13 mouse cellular contexts compared by ENCODE assay signal in genomic region chr11:95584651-95585050, GRCm38 (mm10). TPM values are rescaled to one million over a fixed set of nuclear protein-coding genes. Genes with fewer than 3 reads are reported as not detected.
DNase-seq lines count a peak whose midpoint lies in the region; ATAC-seq lines count a peak whose summit lies in the region.
"Had no signal": no experiment of that assay in that cellular context is flagged by ENCODE, and none has a peak within 500 bp of the region (broad histone marks: within the 10 kb centered on the region; RNA-seq: fewer than 3 reads in every experiment).

No protein-coding gene starts in this region.

- 12% methylated on average over 9 of the region's 9 CpGs for WGBS in heart, embryonic 15.5 days
- 12% methylated on average over 9 of the region's 9 CpGs for WGBS in embryonic facial prominence, embryonic 11.5 days
- WGBS in hindbrain, embryonic 16.5 days: 10% methylated on average over 9 of the region's 9 CpGs
- 3% methylated on average over 9 of the region's 9 CpGs for WGBS in neural tube, embryonic 11.5 days

- H3K4me2 ChIP-seq in heart, embryonic 15.5 days: peak overlapping the region; percentile 73; the same call in 1 of the 2 replicates
- peak overlapping the region; percentile 87 for H3K4me2 ChIP-seq in embryonic facial prominence, embryonic 11.5 days (ENCODE audit: low read depth, low read length)
- H3K4me2 ChIP-seq in hindbrain, embryonic 16.5 days (ENCODE audit: low read length): peak overlapping the region; percentile 93
- peak overlapping the region; percentile 71 for H3K4me2 ChIP-seq in neural tube, embryonic 11.5 days (ENCODE audit: low read depth)

- no peak for ATAC-seq in heart, embryonic 15.5 days (replicated peaks; ENCODE audit: insufficient number of reproducible peaks, insufficient read depth, low FRiP score, low read depth)
- ATAC-seq in embryonic facial prominence, embryonic 11.5 days (replicated peaks; ENCODE audit: insufficient number of reproducible peaks, low FRiP score, low TSS enrichment, low read depth): no peak
- no peak for ATAC-seq in hindbrain, embryonic 16.5 days
- ATAC-seq in neural tube, embryonic 11.5 days (ENCODE audit: insufficient read depth, low FRiP score, low TSS enrichment): no peak
- ATAC-seq: CD4-positive, CD25-positive, alpha-beta regulatory T cell, adult 4 months; inflammation-experienced regulatory T-cells, adult 6 months had no signal

- H3K27ac ChIP-seq in heart, embryonic 15.5 days: no peak overlapping the region
- H3K27ac ChIP-seq in embryonic facial prominence, embryonic 11.5 days (replicated peaks; ENCODE audit: low read depth, low read length): no peak overlapping the region
- no peak overlapping the region for H3K27ac ChIP-seq in hindbrain, embryonic 16.5 days (ENCODE audit: low read depth, low read length)
- H3K27ac ChIP-seq in neural tube, embryonic 11.5 days (ENCODE audit: low read depth, low read length): no peak overlapping the region

- no peak overlapping the region for H3K9ac ChIP-seq in heart, embryonic 15.5 days
- H3K9ac ChIP-seq in embryonic facial prominence, embryonic 11.5 days (replicated peaks; ENCODE audit: low read length): no peak overlapping the region
- H3K9ac ChIP-seq in hindbrain, embryonic 16.5 days (ENCODE audit: low read depth, low read length): no peak overlapping the region
- H3K9ac ChIP-seq in neural tube, embryonic 11.5 days (ENCODE audit: low read length): peak overlapping the region; percentile 7; the same call in 1 of the 2 replicates

- peaks cover 99% of the 10 kb centered on the region for H3K27me3 ChIP-seq in heart, embryonic 15.5 days
- H3K27me3 ChIP-seq in embryonic facial prominence, embryonic 11.5 days (ENCODE audit: control insufficient read depth, insufficient read depth, low read length): peaks cover 31% of the 10 kb centered on the region
- H3K27me3 ChIP-seq in hindbrain, embryonic 16.5 days (replicated peaks; ENCODE audit: control insufficient read depth, insufficient read depth, low read length): peaks cover 28% of the 10 kb centered on the region
- peaks cover 41% of the 10 kb centered on the region for H3K27me3 ChIP-seq in neural tube, embryonic 11.5 days (ENCODE audit: control insufficient read depth, insufficient read depth, low read length)

- H3K9me3 ChIP-seq in heart, embryonic 15.5 days (replicated peaks): no peaks in the 10 kb centered on the region
- no peaks in the 10 kb centered on the region for H3K9me3 ChIP-seq in embryonic facial prominence, embryonic 11.5 days (replicated peaks; ENCODE audit: control insufficient read depth, low read length)
- no peaks in the 10 kb centered on the region for H3K9me3 ChIP-seq in hindbrain, embryonic 16.5 days (ENCODE audit: control insufficient read depth, low read length)
- H3K9me3 ChIP-seq in neural tube, embryonic 11.5 days (ENCODE audit: control insufficient read depth, low read length): no peaks in the 10 kb centered on the region

- no peaks in the 10 kb centered on the region for H3K36me3 ChIP-seq in heart, embryonic 15.5 days
- H3K36me3 ChIP-seq in embryonic facial prominence, embryonic 11.5 days (replicated peaks; ENCODE audit: control insufficient read depth, insufficient read depth, low read depth, low read length): no peaks in the 10 kb centered on the region
- no peaks in the 10 kb centered on the region for H3K36me3 ChIP-seq in hindbrain, embryonic 16.5 days (ENCODE audit: control insufficient read depth, insufficient read depth, low read length)
- H3K36me3 ChIP-seq in neural tube, embryonic 11.5 days (ENCODE audit: control insufficient read depth, insufficient read depth, low read length): no peaks in the 10 kb centered on the region

- DNase-seq in heart, adult 8-10 months (ENCODE audit: low spot score): no peak
- no peak for DNase-seq in embryonic facial prominence, embryonic 11.5 days (ENCODE audit: low spot score)
- DNase-seq in neural tube, embryonic 11.5 days (ENCODE audit: low spot score): no peak
- no peak for DNase-seq in cerebellum, adult 18-20 months
- no peak for DNase-seq in layer of hippocampus, adult 9-10 months (ENCODE audit: low spot score)
- no peak for DNase-seq in right cerebral cortex, postnatal 36 days (ENCODE audit: low spot score in 2 of 2)
- DNase-seq: cerebellum, adult 8-10 months; thymus, adult 18-20 months had no signal

- peaks cover 34% of the 10 kb centered on the region for H3K4me1 ChIP-seq in heart, embryonic 15.5 days (replicated peaks)
- H3K4me1 ChIP-seq in embryonic facial prominence, embryonic 11.5 days (ENCODE audit: control insufficient read depth, insufficient read depth, low read length): peaks cover 26% of the 10 kb centered on the region
- H3K4me1 ChIP-seq in hindbrain, embryonic 16.5 days (ENCODE audit: control insufficient read depth, insufficient read depth, low read depth, low read length): peaks cover 26% of the 10 kb centered on the region
- peaks cover 52% of the 10 kb centered on the region for H3K4me1 ChIP-seq in neural tube, embryonic 11.5 days (ENCODE audit: control insufficient read depth, insufficient read depth, low read length)

- H3K4me3 ChIP-seq in heart, embryonic 15.5 days: peak overlapping the region; percentile 48; the same call in 1 of the 2 replicates
- H3K4me3 ChIP-seq in embryonic facial prominence, embryonic 11.5 days (ENCODE audit: low read depth, low read length): no peak overlapping the region; the same call in 1 of the 2 replicates
- peak overlapping the region; percentile 51; the same call in 1 of the 2 replicates for H3K4me3 ChIP-seq in hindbrain, embryonic 16.5 days (ENCODE audit: low read length)
- peak overlapping the region; percentile 48 for H3K4me3 ChIP-seq in neural tube, embryonic 11.5 days (ENCODE audit: low read depth, low read length)

RNA-seq across cellular contexts. Expression of gene Ngfr, which starts 2.9 kb away (rescaled TPM):
- polyA plus RNA-seq in heart, embryonic 15.5 days (2015; fragmentation: Nextera tagmentation; extraction: Ambion mirVana): 3.0 and 6.8 TPM in 2 replicates
- total RNA-seq in heart, adult 8-10 months (2022): under 1 TPM; 0.29 to 0.52 (median 0.47) TPM
- 13.7 and 13.9 TPM in 2 replicates for polyA plus RNA-seq in embryonic facial prominence, embryonic 11.5 days (2014; fragmentation: Nextera tagmentation; extraction: Ambion mirVana)
- 41.7 and 59.8 TPM in 2 replicates for polyA plus RNA-seq in hindbrain, embryonic 16.5 days (2015; fragmentation: Nextera tagmentation; extraction: Ambion mirVana)
- 92.0 and 97.6 TPM in 2 replicates for polyA plus RNA-seq in neural tube, embryonic 11.5 days (2014; fragmentation: Nextera tagmentation; extraction: Ambion mirVana)
- total RNA-seq: megakaryocyte progenitor cell, adult 5-6 weeks had no signal
- polyA plus RNA-seq: CD4-positive, CD25-positive, alpha-beta regulatory T cell, adult 4 months; inflammation-experienced regulatory T-cells, adult 6 months had no signal
